Mouse (Mus musculus): ENCODE measurements around the gene Ppp1r3g. TPM values are rescaled to one million over a fixed set of nuclear protein-coding genes. Genes with fewer than 3 reads are reported as not detected.

Gene Ppp1r3g
- polyA plus RNA-seq (2016; fragmentation: Nextera tagmentation; extraction: Ambion mirVana) = 1.7 and 2.7 TPM in 2 replicates

DNA sequence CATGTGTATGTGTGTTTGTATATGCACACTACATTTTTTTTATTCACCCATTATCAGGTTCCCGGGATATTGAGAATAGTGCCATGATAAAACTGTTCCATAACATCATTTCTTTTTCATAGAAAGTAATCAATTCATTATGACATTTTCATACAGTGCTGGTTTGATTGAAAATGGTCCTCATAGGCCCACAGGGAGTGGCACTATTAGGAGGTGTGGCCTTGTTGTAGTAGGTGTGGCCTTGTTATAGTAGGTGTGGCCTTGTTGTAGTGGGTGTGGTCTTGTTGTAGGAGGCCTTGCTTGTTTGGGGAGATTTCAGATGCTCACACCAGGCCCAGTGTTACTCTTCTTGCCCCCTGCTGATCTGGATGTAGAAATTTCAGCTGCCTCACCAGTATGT is at the start of gene Ppp1r3g:
Gene Ppp1r3g, plus strand, starts transcription at position 301 of the 400 bp plus-strand sequence.
- H3K9me3 ChIP-seq = no peaks in the 10 kb centered on the region
- WGBS = 97% methylated on average over 1 of the region's 1 CpGs

DNA sequence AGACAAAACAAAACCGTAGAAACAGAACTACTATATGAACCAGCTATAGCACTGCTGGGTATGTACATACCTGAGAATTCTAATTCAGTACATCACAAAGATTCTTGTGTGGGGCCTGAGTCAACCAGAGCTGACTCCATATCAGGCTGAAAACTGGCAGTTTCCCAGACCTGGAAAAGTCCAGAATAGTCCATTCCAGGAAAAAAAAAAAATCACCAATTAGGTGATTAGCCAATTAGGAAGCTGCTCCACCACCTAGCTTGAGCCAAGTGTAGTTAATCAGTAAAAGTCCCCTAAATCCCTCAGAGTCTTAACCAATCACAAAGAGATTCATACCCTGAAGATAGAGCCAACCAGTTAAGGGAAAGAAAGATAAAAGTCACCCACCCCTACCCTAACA is 47.2 kb upstream of the Ppp1r3g start:
- Histone ChIP-seq H3K9me3 (no peaks in the 10 kb centered on the region), H3K27me3 (ENCODE audit: insufficient read depth, poor library complexity, severe bottlenecking) (no peaks in the 10 kb centered on the region), H3K4me1 (replicated peaks) (no peaks in the 10 kb centered on the region), H3K27ac (no peak overlapping the region), H3K4me3 (no peak overlapping the region), H3K36me3 (no peaks in the 10 kb centered on the region)
- no peak for DNase-seq (ENCODE audit: low spot score)
- 80% methylated on average over 1 of the region's 1 CpGs for WGBS

More for the DNA sequence above, at the start of gene Ppp1r3g:
- no peaks in the 10 kb centered on the region for H3K4me1 ChIP-seq (replicated peaks)
- no peak within 1 kb of the TSS for H3K4me3 ChIP-seq
- H3K36me3 ChIP-seq = no peaks in the 10 kb centered on the region
- DNase-seq (ENCODE audit: low spot score) = no peak
- H3K27ac ChIP-seq = no peak within 1 kb of the TSS
- no peaks in the 10 kb centered on the region for H3K27me3 ChIP-seq (ENCODE audit: insufficient read depth, poor library complexity, severe bottlenecking)

DNA sequence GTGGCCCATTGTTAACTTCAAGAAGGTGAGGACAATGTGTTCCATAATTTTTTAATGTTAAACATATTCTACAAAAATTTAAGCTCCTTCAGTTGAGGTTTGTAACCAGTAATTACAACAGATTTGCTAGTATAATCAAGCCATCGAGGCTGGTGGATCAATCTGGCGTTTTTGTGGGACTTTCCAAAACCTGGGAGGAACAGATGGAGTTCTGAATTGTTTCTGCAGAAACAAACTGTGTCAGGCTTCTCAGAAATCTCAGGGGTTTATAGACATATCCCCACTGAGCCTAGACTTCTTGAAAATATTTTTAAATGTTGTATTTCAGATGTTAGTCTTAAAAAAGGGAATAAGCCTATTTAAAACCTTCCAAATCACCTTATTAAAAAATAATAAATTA is 20.6 kb upstream of the Ppp1r3g start:
- no peaks in the 10 kb centered on the region for H3K4me1 ChIP-seq (replicated peaks)
- H3K36me3 ChIP-seq = no peaks in the 10 kb centered on the region
- no peak overlapping the region for H3K4me3 ChIP-seq
- H3K27me3 ChIP-seq (ENCODE audit: insufficient read depth, poor library complexity, severe bottlenecking) = no peaks in the 10 kb centered on the region
- DNase-seq (ENCODE audit: low spot score) = no peak
- H3K9me3 ChIP-seq = peaks cover 9% of the 10 kb centered on the region; the same call in 1 of the 2 replicates
- H3K27ac ChIP-seq = no peak overlapping the region
- 85% methylated on average over 2 of the region's 2 CpGs for WGBS

DNA sequence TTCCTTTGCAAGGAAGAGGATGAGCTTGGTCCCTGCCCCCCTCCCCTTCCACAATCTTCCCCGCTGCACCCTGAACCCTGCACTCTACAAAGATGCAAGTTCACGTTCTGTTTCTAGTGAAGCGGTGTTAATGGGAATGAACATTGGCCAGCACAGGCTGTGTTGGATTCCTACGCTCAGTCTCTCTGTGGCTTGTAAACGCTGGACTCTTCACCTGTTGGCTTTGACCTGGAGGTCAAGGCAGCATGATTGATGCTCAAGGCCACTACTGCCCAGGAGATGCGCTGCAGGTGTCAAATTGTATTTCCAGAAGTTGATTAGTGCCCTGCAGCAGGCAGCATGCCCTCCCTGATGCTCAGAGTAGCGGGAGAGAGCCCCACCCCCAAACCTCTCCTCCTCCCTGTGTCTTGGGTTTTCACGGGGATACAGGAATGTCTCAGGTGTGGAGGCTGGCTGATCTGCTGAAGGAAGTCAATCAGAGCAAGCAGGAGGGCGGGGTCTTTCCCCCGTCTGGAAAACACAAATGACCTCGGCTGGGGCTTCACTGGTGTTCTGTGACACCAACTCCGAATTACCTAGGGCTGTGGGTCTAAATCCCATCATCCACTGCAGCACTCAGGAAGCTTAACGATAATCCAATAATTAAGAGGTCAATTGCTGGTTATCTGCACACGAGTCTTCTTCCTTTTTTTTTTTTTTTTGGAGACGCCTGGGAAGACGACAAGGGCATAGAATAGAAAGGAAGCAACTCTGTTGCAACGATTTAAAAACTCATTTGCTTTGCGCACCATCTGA is 18.6 kb upstream of the Ppp1r3g start:
- Histone ChIP-seq H3K36me3 (no peaks in the 10 kb centered on the region), H3K4me3 (no peak overlapping the region), H3K9me3 (peaks cover 2% of the 10 kb centered on the region; the same call in 1 of the 2 replicates), H3K27ac (no peak overlapping the region), H3K4me1 (replicated peaks) (no peaks in the 10 kb centered on the region), H3K27me3 (ENCODE audit: insufficient read depth, poor library complexity, severe bottlenecking) (no peaks in the 10 kb centered on the region)
- WGBS = 73% methylated on average over 18 of the region's 18 CpGs
- no peak for DNase-seq (ENCODE audit: low spot score)

DNA sequence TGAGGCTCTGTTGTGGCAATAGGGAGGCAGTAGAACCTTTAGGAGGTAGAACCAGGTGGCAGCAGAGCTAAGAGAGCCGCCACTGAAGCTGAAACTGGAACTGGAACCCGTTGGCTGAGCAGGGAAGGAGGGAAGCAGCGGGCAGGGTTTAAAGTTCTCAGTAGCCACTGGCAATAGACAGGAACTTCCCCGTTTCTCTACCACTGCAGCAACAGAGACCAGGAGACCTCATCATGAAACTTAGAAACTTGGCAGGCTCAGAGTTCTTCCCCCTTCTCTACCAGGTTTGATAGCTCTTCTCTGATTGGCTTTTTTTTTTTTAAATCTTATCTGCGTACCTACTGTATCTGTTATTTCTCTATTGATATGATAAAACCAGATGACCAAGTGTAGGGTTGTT is 17.7 kb upstream of the Ppp1r3g start:
- DNase-seq (ENCODE audit: low spot score) = no peak
- H3K27me3 ChIP-seq (ENCODE audit: insufficient read depth, poor library complexity, severe bottlenecking) = no peaks in the 10 kb centered on the region
- H3K4me1 ChIP-seq (replicated peaks) = no peaks in the 10 kb centered on the region
- WGBS = 88% methylated on average over 5 of the region's 5 CpGs
- no peaks in the 10 kb centered on the region for H3K9me3 ChIP-seq
- no peaks in the 10 kb centered on the region for H3K36me3 ChIP-seq
- no peak overlapping the region for H3K4me3 ChIP-seq
- H3K27ac ChIP-seq = no peak overlapping the region

DNA sequence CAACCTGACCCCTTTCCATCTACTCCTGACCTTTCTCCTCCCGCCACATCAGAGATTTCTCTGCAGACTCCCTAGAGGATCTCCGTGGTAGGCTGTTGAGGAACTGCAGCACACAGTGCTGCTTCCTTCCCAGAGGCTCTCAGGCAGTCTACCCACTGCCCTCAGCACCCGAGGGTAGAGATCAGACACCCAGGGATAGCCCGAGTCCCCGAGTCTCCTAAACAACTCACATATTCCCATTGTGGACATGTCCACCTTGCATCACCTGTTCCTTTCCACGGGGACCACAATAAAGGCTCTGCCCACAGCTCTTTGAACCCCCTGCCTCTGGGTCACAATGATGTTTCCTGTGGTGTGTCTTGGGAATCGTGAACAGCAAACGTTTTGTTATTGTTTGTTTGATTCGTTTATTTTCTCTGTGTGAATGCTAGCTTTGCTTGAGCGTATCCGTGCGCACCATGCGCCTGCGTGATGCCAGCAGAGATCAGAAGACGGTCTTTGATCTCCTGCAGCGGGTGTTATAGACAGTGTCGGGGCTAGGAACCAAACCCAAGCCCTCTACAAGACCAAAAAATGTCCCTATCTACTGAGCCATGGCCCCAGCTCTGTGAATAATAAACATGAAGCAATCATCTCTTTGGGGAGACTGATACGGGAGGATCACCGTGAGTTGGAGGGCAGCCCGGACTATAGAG is 11.8 kb upstream of the Ppp1r3g start:
- WGBS = 75% methylated on average over 20 of the region's 20 CpGs
- no peak overlapping the region for H3K27ac ChIP-seq

DNA sequence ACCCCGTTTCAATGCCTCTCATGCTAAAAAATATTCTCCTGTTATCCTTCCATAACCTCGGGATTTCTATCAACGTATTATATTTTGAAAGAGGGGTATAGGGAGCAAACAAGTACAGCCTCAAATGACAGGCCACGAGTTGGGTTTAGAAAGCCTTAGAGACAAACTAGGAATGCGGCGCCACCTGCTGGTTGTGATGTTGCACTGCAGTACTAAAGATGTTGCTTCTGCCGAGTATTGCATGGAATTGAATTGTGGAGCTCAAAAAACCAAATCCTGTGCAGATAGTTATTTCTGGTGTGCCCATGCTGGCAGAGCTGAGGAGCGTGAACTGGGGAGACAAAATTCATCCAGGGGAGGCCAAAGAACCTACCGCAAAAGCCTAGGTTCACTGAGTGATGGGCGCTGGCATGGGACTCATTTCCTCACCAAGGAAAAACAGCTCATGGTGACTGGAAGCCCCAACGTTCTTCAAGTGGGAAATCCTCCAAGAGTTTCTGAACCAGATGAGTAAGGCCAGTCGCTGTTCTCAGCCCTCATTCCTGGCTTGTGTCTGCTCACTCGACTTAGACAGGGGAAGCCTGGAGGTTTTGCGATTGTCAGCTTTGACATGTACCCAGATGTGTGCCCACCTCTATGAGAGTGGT is 11.2 kb upstream of the Ppp1r3g start:
- Histone ChIP-seq H3K4me3 (no peak overlapping the region), H3K27me3 (ENCODE audit: insufficient read depth, poor library complexity, severe bottlenecking) (no peaks in the 10 kb centered on the region), H3K4me1 (replicated peaks) (no peaks in the 10 kb centered on the region), H3K9me3 (no peaks in the 10 kb centered on the region), H3K36me3 (no peaks in the 10 kb centered on the region), H3K27ac (no peak overlapping the region)
- 25% methylated on average over 14 of the region's 14 CpGs for WGBS
- peak; percentile 71 for DNase-seq (ENCODE audit: low spot score)

More for the DNA sequence above, 11.8 kb upstream of the Ppp1r3g start:
- H3K4me1 ChIP-seq (replicated peaks) = no peaks in the 10 kb centered on the region
- H3K36me3 ChIP-seq = no peaks in the 10 kb centered on the region
- DNase-seq (ENCODE audit: low spot score) = no peak
- H3K4me3 ChIP-seq = no peak overlapping the region
- H3K9me3 ChIP-seq = no peaks in the 10 kb centered on the region
- no peaks in the 10 kb centered on the region for H3K27me3 ChIP-seq (ENCODE audit: insufficient read depth, poor library complexity, severe bottlenecking)

DNA sequence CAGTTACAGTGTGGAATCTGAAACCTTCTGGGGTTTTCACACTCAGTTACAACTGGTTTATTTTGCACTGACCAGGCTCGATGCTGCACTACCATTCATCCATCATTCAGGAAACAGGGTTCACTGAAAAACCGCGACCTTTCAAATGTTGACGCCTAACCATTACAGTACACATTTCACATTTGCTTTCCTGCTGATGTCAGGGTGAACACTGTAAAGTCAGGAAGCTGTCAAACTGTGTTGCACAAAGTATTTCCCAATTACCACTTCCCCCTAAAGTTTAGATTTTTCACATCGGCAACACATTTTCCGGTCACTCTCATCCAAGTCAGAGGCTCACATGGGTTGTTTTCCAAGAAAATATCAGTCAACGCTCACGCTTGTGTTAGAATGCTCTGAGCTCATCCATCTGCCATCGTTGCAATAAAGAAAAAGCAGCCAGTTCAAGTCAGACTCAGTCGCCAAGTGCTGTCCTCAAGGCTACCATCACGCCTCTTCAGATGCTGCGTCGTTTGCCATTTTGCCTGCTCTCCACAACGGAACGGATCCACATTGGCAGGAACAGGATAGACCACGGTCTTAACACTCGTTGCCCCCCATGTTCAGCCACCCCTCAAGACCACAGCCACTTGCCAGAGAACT is 8.7 kb upstream of the Ppp1r3g start:
- 87% methylated on average over 17 of the region's 17 CpGs for WGBS
- H3K4me1 ChIP-seq (replicated peaks) = no peaks in the 10 kb centered on the region
- H3K4me3 ChIP-seq = no peak overlapping the region
- DNase-seq (ENCODE audit: low spot score) = no peak
- H3K27me3 ChIP-seq (ENCODE audit: insufficient read depth, poor library complexity, severe bottlenecking) = no peaks in the 10 kb centered on the region
- no peaks in the 10 kb centered on the region for H3K9me3 ChIP-seq
- H3K27ac ChIP-seq = no peak overlapping the region
- no peaks in the 10 kb centered on the region for H3K36me3 ChIP-seq

DNA sequence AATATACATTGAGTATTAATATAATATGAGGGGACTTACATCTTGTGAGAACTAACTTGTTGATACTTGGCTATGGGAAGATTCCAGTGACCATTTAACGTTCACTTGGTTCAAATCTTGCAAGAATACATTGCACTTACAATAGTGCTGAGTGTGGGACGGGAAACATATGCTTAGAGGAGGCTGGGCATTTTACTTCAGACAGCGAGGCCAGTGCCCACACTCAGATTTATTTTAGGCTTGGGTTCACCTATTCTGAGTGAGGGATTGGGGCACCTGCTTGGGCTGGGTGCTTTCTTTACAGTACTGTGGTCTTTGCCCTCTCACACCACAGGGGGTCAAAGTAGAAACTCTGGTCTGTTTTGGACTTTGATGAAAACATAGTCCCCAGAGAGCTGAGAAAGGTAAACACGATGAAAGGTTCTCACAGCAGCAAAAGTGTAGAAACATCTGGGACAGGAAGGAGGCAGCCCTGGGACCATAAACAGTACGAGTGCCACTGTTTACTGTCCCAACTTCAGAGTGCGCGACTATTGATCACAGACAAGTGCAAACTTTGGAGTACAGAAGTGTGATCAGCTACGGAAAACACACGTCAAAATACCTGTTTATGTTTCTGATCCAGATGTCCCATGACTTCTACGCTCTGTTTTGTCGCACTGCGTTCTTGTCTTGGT is 890 bp downstream of the Ppp1r3g start:
- H3K4me1 ChIP-seq (replicated peaks) = no peaks in the 10 kb centered on the region
- no peaks in the 10 kb centered on the region for H3K9me3 ChIP-seq
- no peaks in the 10 kb centered on the region for H3K27me3 ChIP-seq (ENCODE audit: insufficient read depth, poor library complexity, severe bottlenecking)
- no peak overlapping the region for H3K27ac ChIP-seq
- DNase-seq (ENCODE audit: low spot score) = no peak
- no peaks in the 10 kb centered on the region for H3K36me3 ChIP-seq
- 78% methylated on average over 12 of the region's 12 CpGs for WGBS
- no peak overlapping the region for H3K4me3 ChIP-seq

DNA sequence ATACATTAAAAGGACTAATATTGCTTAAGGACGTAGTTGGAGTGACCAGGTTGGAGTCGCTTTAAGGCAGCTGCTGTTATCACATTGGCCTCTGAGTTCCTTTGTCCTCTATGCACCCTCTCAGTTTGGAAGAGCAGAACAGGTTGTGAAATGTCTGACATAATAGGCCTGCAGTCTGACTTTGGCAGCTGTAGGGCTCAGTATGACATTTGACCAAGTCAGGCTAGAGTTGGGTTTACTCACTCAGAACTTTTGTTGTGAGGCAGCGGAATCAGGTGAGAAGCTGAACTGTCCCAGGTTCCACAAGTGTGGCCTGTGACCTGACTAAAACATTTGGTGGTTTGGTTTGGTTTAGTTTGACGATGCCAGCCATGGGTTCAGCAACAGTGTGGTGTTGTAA is 4.9 kb downstream of the Ppp1r3g start:
- H3K27me3 ChIP-seq (ENCODE audit: insufficient read depth, poor library complexity, severe bottlenecking) = peaks cover 19% of the 10 kb centered on the region
- H3K4me3 ChIP-seq = no peak overlapping the region
- no peak overlapping the region for H3K27ac ChIP-seq
- no peaks in the 10 kb centered on the region for H3K9me3 ChIP-seq
- no peaks in the 10 kb centered on the region for H3K36me3 ChIP-seq
- peaks cover 12% of the 10 kb centered on the region for H3K4me1 ChIP-seq (replicated peaks)
- DNase-seq (ENCODE audit: low spot score) = no peak
- 89% methylated on average over 4 of the region's 4 CpGs for WGBS

DNA sequence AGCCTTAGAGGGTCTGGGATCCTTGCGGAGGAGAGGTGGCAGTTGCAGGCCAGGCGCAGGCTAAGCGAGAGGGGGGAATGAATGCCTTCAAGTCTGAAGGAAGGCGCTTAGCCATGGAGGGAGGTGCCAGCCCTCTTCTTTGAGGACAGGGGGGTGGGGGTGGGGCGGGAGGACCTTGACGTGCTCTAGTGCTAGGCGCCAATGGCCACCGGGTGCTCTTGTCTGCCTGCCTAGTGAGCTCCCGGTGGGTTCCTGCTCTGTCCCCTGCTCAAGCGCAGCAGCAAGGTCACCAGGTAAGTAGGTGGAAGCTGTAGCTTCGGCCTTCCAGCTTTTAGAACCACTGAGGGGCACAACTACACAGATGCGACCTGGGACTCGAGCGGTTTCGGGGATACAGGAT is 9.1 kb downstream of the Ppp1r3g start:
- Histone ChIP-seq H3K4me1 (replicated peaks) (peaks cover 24% of the 10 kb centered on the region), H3K27ac (peak overlapping the region; percentile 67), H3K27me3 (ENCODE audit: insufficient read depth, poor library complexity, severe bottlenecking) (peaks cover 40% of the 10 kb centered on the region), H3K9me3 (no peaks in the 10 kb centered on the region), H3K36me3 (no peaks in the 10 kb centered on the region), H3K4me3 (peak overlapping the region; percentile 76)
- DNase-seq (ENCODE audit: low spot score) = peak; percentile 44
- under 1% methylated on average over 15 of the region's 15 CpGs for WGBS

DNA sequence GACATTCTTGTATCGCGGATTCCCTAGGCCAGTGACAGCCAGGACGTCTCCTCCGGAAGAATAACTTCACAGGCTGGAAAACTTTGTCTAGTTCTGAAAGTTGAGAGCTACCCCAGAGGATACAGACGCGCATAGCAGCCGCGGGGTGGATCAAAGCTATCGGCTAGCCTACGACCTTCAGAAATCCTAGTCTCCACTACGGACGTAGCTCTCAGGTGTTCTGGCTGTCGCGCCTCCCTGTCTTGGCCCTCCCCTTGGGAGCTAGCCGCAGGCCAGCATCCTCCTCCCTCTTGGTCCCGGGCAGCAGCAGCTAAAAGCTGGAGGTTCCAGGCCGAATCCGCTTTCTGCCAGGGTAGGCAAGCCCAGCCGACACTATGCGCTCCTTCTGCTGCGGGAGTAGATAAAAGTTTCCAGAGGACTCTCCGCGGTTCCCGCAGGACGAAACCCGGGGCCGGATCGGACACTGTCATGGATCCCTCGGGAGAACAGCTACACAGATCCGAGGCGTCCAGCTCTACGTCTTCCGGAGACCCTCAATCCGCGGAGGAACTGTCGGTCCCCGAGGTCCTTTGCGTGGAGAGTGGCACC is 9.6 kb downstream of the Ppp1r3g start:
- H3K9me3 ChIP-seq = no peaks in the 10 kb centered on the region
- under 1% methylated on average over 38 of the region's 38 CpGs for WGBS
- peaks cover 40% of the 10 kb centered on the region for H3K27me3 ChIP-seq (ENCODE audit: insufficient read depth, poor library complexity, severe bottlenecking)
- peaks cover 24% of the 10 kb centered on the region for H3K4me1 ChIP-seq (replicated peaks)
- H3K36me3 ChIP-seq = no peaks in the 10 kb centered on the region
- DNase-seq (ENCODE audit: low spot score) = peak; percentile 67
- peak overlapping the region; percentile 67 for H3K27ac ChIP-seq
- H3K4me3 ChIP-seq = peak overlapping the region; percentile 76
